In the genomic region with DNA sequence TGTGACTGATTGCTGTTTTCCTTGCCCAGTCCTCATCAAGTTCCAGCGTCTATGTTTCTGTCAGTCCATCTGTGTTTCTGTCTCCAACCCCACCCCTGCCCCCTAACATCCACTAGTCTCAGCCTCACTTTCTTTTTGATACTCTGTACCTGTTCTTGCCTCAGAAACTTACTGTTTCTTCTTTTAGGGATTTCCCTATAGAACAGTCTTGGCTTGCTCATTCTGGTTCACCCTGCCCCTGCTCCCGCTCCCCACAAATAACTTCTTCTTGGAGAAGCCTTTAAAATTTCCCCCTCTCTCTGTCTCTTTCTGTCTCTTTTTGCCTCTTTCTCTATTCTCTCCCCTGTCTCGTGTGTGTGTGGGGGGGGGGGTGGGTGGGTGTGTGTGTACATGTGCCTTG, we compare ENCODE assay signal across 19 mouse cellular contexts.
"Had no signal": no experiment of that assay in that cellular context is flagged by ENCODE, and none has a peak within 500 bp of the region (broad histone marks: within the 10 kb centered on the region; RNA-seq: fewer than 3 reads in every experiment).

No protein-coding gene starts in this region.

- H3K27me3 ChIP-seq: midbrain, embryonic 12.5 days; neural tube, embryonic 13.5 days; neural tube, embryonic 15.5 days had no signal

- DNase-seq: lung, adult 18-20 months; lung, embryonic 14.5 days; lung, postnatal 10 days; lung, postnatal 4 days; midbrain, embryonic 14.5 days; retina, postnatal 1 day; right cerebral cortex, adult 18-20 months; right cerebral cortex, postnatal 25 days; right cerebral cortex, postnatal 4 days; spleen, adult 18-20 months; thymus, adult 18-20 months; thymus, postnatal 14 days; thymus, postnatal 36 days had no signal

- ATAC-seq: midbrain, embryonic 16.5 days had no signal

- H3K27ac ChIP-seq: midbrain, embryonic 10.5 days; midbrain, embryonic 12.5 days; neural tube, embryonic 13.5 days; neural tube, embryonic 15.5 days had no signal

- H3K9ac ChIP-seq: lung, embryonic 14.5 days; midbrain, embryonic 12.5 days; neural tube, embryonic 13.5 days; neural tube, embryonic 15.5 days had no signal

- H3K4me3 ChIP-seq: midbrain, embryonic 10.5 days; midbrain, embryonic 12.5 days; myocyte; neural tube, embryonic 13.5 days; neural tube, embryonic 15.5 days had no signal

- H3K4me2 ChIP-seq: lung, embryonic 14.5 days; midbrain, embryonic 12.5 days; neural tube, embryonic 13.5 days; neural tube, embryonic 15.5 days had no signal

- H3K36me3 ChIP-seq: midbrain, embryonic 10.5 days; midbrain, embryonic 12.5 days; neural tube, embryonic 13.5 days; neural tube, embryonic 15.5 days had no signal

- H3K9me3 ChIP-seq: midbrain, embryonic 10.5 days; midbrain, embryonic 12.5 days; neural tube, embryonic 13.5 days; neural tube, embryonic 15.5 days had no signal
